Mouse (Mus musculus) adrenal gland, adult 18-20 months (tissue): Measurements from ENCODE around the gene Gm10053. TPM values are rescaled to one million over a fixed set of nuclear protein-coding genes. Genes with fewer than 3 reads are reported as not detected.

Experiments
- DNase-seq, 2 experiments: peaks; one replicate each; pipeline ENCODE4 v3.0.0; 2021 to 2022; ENCODE audit warnings: low spot score in 2 of 2
- total RNA-seq, 2 experiments: library from RNA; stranded (reverse); gene quantifications; 1 replicate in 1 of 2; 2 replicates in 1 of 2; pipeline ENCODE4 v1.2.3; 2021

The Gm10053 gene
- total RNA-seq, 2 experiments from 2014 or later, result 257 to 508 TPM

GRCm38 (mm10) chr19:24898737-24899577 is 23.5 kb downstream of the Gm10053 start:
- DNase-seq, result no peak

- peak in 1 of 2 experiments; percentile 8 for DNase-seq
Observed at GRCm38 (mm10) chr19:24899578-24900544, 24.4 kb downstream of the Gm10053 start.

- no peak for DNase-seq
Observed at GRCm38 (mm10) chr19:24900581-24901220, 25.2 kb downstream of the Gm10053 start, which contains the start of gene Foxd4. TSS of gene Foxd4 (minus strand) at chr19:24901197.

GRCm38 (mm10) chr19:24901666-24902065 is 26.2 kb downstream of the Gm10053 start:
- DNase-seq, result no peak

GRCm38 (mm10) chr19:24902256-24902655 is 26.8 kb downstream of the Gm10053 start:
- no peak for DNase-seq

- DNase-seq, result no peak
Observed at GRCm38 (mm10) chr19:24902821-24903220, 27.3 kb downstream of the Gm10053 start.

GRCm38 (mm10) chr19:24907655-24908054 is 32.2 kb downstream of the Gm10053 start:
- no peak for DNase-seq

GRCm38 (mm10) chr19:24908385-24909155 is 33.1 kb downstream of the Gm10053 start:
- DNase-seq, result no peak

- no peak for DNase-seq
Observed at GRCm38 (mm10) chr19:24920866-24921265, 45.4 kb downstream of the Gm10053 start.

Other genes starting within 250 kb of the Gm10053 start
- under 1 TPM; 0.17 to 0.22 TPM for gene Tmem252, start 201.7 kb upstream of the Gm10053 start, total RNA-seq
- gene Pgm5, start 13.8 kb upstream of the Gm10053 start, total RNA-seq, result 100 to 1,000 TPM in 1 of 2 experiments, 10 to 100 TPM in 1; 61.1 to 103 TPM
- gene Foxd4, start 25.5 kb downstream of the Gm10053 start, total RNA-seq, result not detected
- gene Cbwd1, start 85.9 kb downstream of the Gm10053 start, total RNA-seq, result 10 to 100 TPM; 12.2 to 14.1 TPM
- gene Dock8, start 123.8 kb downstream of the Gm10053 start, total RNA-seq, result 10 to 100 TPM; 23.1 to 23.5 TPM